Mouse (Mus musculus): ENCODE data around the gene Rad51b. TPM values are rescaled to one million over a fixed set of nuclear protein-coding genes. Genes with fewer than 3 reads are reported as not detected.

Rad51b gene
- total and polyA plus RNA-seq, 3 experiments = 6.5 to 8.6 (median 8.5) TPM

DNA sequence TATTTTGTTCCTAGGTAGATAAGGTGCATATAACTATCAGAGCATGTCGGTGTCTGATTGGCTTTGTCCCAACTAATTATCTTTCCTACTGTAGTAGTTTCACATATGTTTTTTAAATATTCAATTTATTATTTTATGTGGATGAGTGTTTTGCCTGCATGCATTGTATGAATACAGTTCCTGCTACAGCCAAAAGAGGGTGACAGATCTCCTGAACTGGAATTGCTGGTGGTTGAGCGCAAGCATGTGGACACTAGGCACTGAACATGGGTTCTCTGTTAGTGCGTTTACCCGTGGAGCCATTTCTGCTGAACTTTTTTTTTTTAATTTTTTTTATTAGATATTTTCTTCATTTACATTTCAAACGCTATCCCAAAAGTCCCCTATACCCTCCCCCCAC, 358.1 kb downstream of the Rad51b start:
- H3K4me2 ChIP-seq (ENCODE audit: insufficient read depth, low read depth, poor library complexity, severe bottlenecking) = no peak overlapping the region
- H3K27ac ChIP-seq (ENCODE audit: insufficient read depth, low read depth) = no peak overlapping the region
- no peaks in the 10 kb centered on the region for H3K9me3 ChIP-seq (replicated peaks; ENCODE audit: low read length)
- dilution Hi-C loops (cut with MboI; ENCODE audit: extremely low pct_ligation_motif_present, extremely low pct_unique_long_range_greater_than_20kb, low sequenced_read_pairs) (no loop called here), in situ Hi-C loops (cut with MboI; ENCODE audit: low pct_ligation_motif_present, low pct_unique_long_range_greater_than_20kb, low sequenced_read_pairs) (no loop called here)
- no peak overlapping the region for H3K4me3 ChIP-seq (replicated peaks in 1 of 3; ENCODE audit: low read depth in 2 of 3, low read length in 2 of 3, poor library complexity in 1 of 3)
- H3K36me3 ChIP-seq (replicated peaks in 1 of 2; ENCODE audit: control insufficient read depth in 1 of 2, insufficient read depth in 1 of 2, low read length in 1 of 2) = peaks cover 0 to 1% of the 10 kb centered on the region in 2 experiments
- TF ChIP-seq TBP (conservative IDR thresholded peaks at IDR 0.05; ENCODE audit: low read depth, low read length) (no peak), POLR2A (IDR thresholded peaks at IDR 0.05; ENCODE audit: low read depth, low read length) (no peak), NELFE (IDR thresholded peaks at IDR 0.05; ENCODE audit: low read depth, low read length) (no peak), SMC3 (IDR thresholded peaks at IDR 0.05; ENCODE audit: low read depth, low read length) (peak; percentile 35), RAD21 (IDR thresholded peaks at IDR 0.05; ENCODE audit: low read depth, low read length) (peak; percentile 44), E2F4 (IDR thresholded peaks at IDR 0.05; ENCODE audit: insufficient replicate concordance, low read depth, low read length) (no peak), GABPA (IDR thresholded peaks at IDR 0.05; ENCODE audit: insufficient replicate concordance, low read depth, low read length) (no peak), USF1 (IDR thresholded peaks at IDR 0.05; ENCODE audit: low read depth, low read length) (no peak), CTCF (conservative IDR thresholded peaks at IDR 0.05 in 1 of 2, IDR thresholded peaks at IDR 0.05 in 1 of 2; ENCODE audit: low read depth in 2 of 2, low read length in 2 of 2) (peak in 1 of 2 experiments; percentile 33; a peak in 2 of 4 replicates), RCOR1 (conservative IDR thresholded peaks at IDR 0.05; ENCODE audit: low read depth, low read length) (no peak), CHD2 (IDR thresholded peaks at IDR 0.05; ENCODE audit: low read length) (no peak), MXI1 (IDR thresholded peaks at IDR 0.05; ENCODE audit: low read depth, low read length) (no peak), TCF12 (IDR thresholded peaks at IDR 0.05; ENCODE audit: low read depth, low read length) (no peak), ZKSCAN1 (IDR thresholded peaks at IDR 0.05; ENCODE audit: borderline replicate concordance, low read depth, low read length) (no peak), NRF1 (IDR thresholded peaks at IDR 0.05; ENCODE audit: low read depth, low read length) (no peak), UBTF (IDR thresholded peaks at IDR 0.05; ENCODE audit: low read depth, low read length) (no peak), ZNF384 (IDR thresholded peaks at IDR 0.05; ENCODE audit: low read depth, low read length) (no peak)
- H3K4me1 ChIP-seq (ENCODE audit: control insufficient read depth in 1 of 2, insufficient read depth in 2 of 2) = peaks cover 7 to 16% of the 10 kb centered on the region in 2 experiments; a peak in 3 of 4 replicates
- H3K27me3 ChIP-seq (replicated peaks) = no peaks in the 10 kb centered on the region
- H3K9ac ChIP-seq (ENCODE audit: insufficient read depth, low read depth) = no peak overlapping the region
- no peaks in the 10 kb centered on the region for H3K79me2 ChIP-seq (replicated peaks; ENCODE audit: control insufficient read depth, extremely low read depth, insufficient read depth, poor library complexity, severe bottlenecking)
- no peak for DNase-seq (ENCODE audit: extremely low read depth)

GRCm38 (mm10) chr12:79658861-79659260, 361.8 kb downstream of the Rad51b start:
- Histone ChIP-seq H3K9me3 (replicated peaks; ENCODE audit: low read length) (no peaks in the 10 kb centered on the region), H3K9ac (ENCODE audit: insufficient read depth, low read depth) (no peak overlapping the region), H3K27me3 (replicated peaks) (no peaks in the 10 kb centered on the region), H3K27ac (ENCODE audit: insufficient read depth, low read depth) (no peak overlapping the region), H3K36me3 (replicated peaks in 1 of 2; ENCODE audit: control insufficient read depth in 1 of 2, insufficient read depth in 1 of 2, low read length in 1 of 2) (peaks cover 0 to 1% of the 10 kb centered on the region in 2 experiments), H3K79me2 (replicated peaks; ENCODE audit: control insufficient read depth, extremely low read depth, insufficient read depth, poor library complexity, severe bottlenecking) (no peaks in the 10 kb centered on the region), H3K4me3 (replicated peaks in 1 of 3; ENCODE audit: low read depth in 2 of 3, low read length in 2 of 3, poor library complexity in 1 of 3) (no peak overlapping the region), H3K4me2 (ENCODE audit: insufficient read depth, low read depth, poor library complexity, severe bottlenecking) (no peak overlapping the region), H3K4me1 (ENCODE audit: control insufficient read depth in 1 of 2, insufficient read depth in 2 of 2) (peaks cover 0 to 9% of the 10 kb centered on the region in 2 experiments; a peak in 3 of 4 replicates)
- TF ChIP-seq ZKSCAN1 (IDR thresholded peaks at IDR 0.05; ENCODE audit: borderline replicate concordance, low read depth, low read length) = no peak
- TF ChIP-seq SMC3 (IDR thresholded peaks at IDR 0.05; ENCODE audit: low read depth, low read length) = no peak
- TF ChIP-seq MEF2A (IDR thresholded peaks at IDR 0.05; ENCODE audit: borderline replicate concordance, low read depth, low read length) = no peak
- TF ChIP-seq MYC (IDR thresholded peaks at IDR 0.05; ENCODE audit: low read depth, low read length) = no peak
- TF ChIP-seq IRF4 (IDR thresholded peaks at IDR 0.05; ENCODE audit: low read depth, low read length) = no peak
- no peak for TF ChIP-seq MXI1 (IDR thresholded peaks at IDR 0.05; ENCODE audit: low read depth, low read length)
- no peak for TF ChIP-seq MAX (IDR thresholded peaks at IDR 0.05; ENCODE audit: low read length)
- TF ChIP-seq KAT2A (IDR thresholded peaks at IDR 0.05; ENCODE audit: insufficient replicate concordance, low read length) = no peak
- no peak for TF ChIP-seq CHD2 (IDR thresholded peaks at IDR 0.05; ENCODE audit: low read length)
- in situ Hi-C loops (cut with MboI; ENCODE audit: low pct_ligation_motif_present, low pct_unique_long_range_greater_than_20kb, low sequenced_read_pairs) (no loop called here), dilution Hi-C loops (cut with MboI; ENCODE audit: extremely low pct_ligation_motif_present, extremely low pct_unique_long_range_greater_than_20kb, low sequenced_read_pairs) (no loop called here)
- no peak for DNase-seq (ENCODE audit: extremely low read depth)
